Mouse (Mus musculus) thymus, adult 2 months (tissue): Measurements from ENCODE around the gene Pum1. TPM values are rescaled to one million over a fixed set of nuclear protein-coding genes. Genes with fewer than 3 reads are reported as not detected.

Source experiments
- DNase-seq: peaks from one replicate; pipeline ENCODE4 v3.0.0; 2021
- H3K27ac ChIP-seq: fragments of 200-500 bp; 2 replicates; pipeline ENCODE4 v1.5.1; 2012; ENCODE audit warnings: low read length, control low read depth; ENCODE audit not compliant: control insufficient read depth, insufficient read depth
- H3K27me3 ChIP-seq: fragments of 200-500 bp; 2 replicates; pipeline ENCODE4 v1.6.1; 2012; ENCODE audit warnings: mild to moderate bottlenecking, low read length, moderate library complexity, mixed read lengths; ENCODE audit not compliant: control insufficient read depth, insufficient read depth
- H3K36me3 ChIP-seq: fragments of 200-500 bp; 2 replicates; pipeline ENCODE4 v1.6.1; 2012; ENCODE audit warnings: mild to moderate bottlenecking, low read length, moderate library complexity; ENCODE audit not compliant: control insufficient read depth, insufficient read depth
- H3K4me1 ChIP-seq: fragments of 200-500 bp; replicated peaks from 2 replicates; pipeline ENCODE4 v1.6.1; 2012; ENCODE audit warnings: low read length; ENCODE audit not compliant: control insufficient read depth, insufficient read depth
- H3K4me3 ChIP-seq: fragments of 200-500 bp; 2 replicates; pipeline ENCODE4 v1.5.1; 2012; ENCODE audit warnings: mild to moderate bottlenecking, low read length, control low read depth, moderate library complexity; ENCODE audit not compliant: control insufficient read depth, insufficient read depth
- CTCF ChIP-seq: fragments of 200-500 bp; IDR thresholded peaks from 2 replicates; pipeline ENCODE4 v1.5.1; 2012; ENCODE audit warnings: mild to moderate bottlenecking, control low read depth, low read length, moderate library complexity, borderline replicate concordance; ENCODE audit not compliant: control insufficient read depth, poor library complexity, insufficient read depth; ENCODE audit errors: extremely low read depth
- POLR2A ChIP-seq: fragments of 200-500 bp; IDR thresholded peaks from 2 replicates; pipeline ENCODE4 v1.6.1; 2012; ENCODE audit warnings: mild to moderate bottlenecking, low read length, control low read depth, moderate library complexity; ENCODE audit not compliant: control insufficient read depth, poor library complexity, insufficient read depth; ENCODE audit errors: extremely low read depth
- WGBS: fragments of 180-500 bp; shearing (Covaris S2); methylation state at CpG from one replicate; pipeline ENCODE4 v1.1.7; 2018; 5-methylcytosine and 5-hydroxymethylcytosine counted together
- polyA plus RNA-seq: library from polyadenylated mRNA; depleted of rRNA; stranded (reverse); fragments of >200 nt; gene quantifications from 2 replicates; pipeline ENCODE4 v1.2.3, GENCODE M21; 2012

Gene Pum1
- polyA plus RNA-seq, 1 experiment, result 95.4 TPM

GRCm38 (mm10) chr4:130752591-130752990 lies 89.5 kb downstream of the Pum1 start:
- H3K36me3 ChIP-seq, result peaks cover 89% of the 10 kb centered on the region
- WGBS, result 95% methylated on average over 7 of the region's 7 CpGs
- DNase-seq, result no peak
- H3K4me1 ChIP-seq, result no peaks in the 10 kb centered on the region
- TF ChIP-seq POLR2A (no peak), CTCF (no peak)
- H3K27me3 ChIP-seq, result no peaks in the 10 kb centered on the region
- no peak overlapping the region for H3K27ac ChIP-seq
- no peak overlapping the region for H3K4me3 ChIP-seq

GRCm38 (mm10) chr4:130753755-130754154 lies 90.6 kb downstream of the Pum1 start:
- no peak for TF ChIP-seq CTCF
- no peak for TF ChIP-seq POLR2A

GRCm38 (mm10) chr4:130754776-130755175 lies 91.7 kb downstream of the Pum1 start:
- H3K27ac ChIP-seq, result no peak overlapping the region
- WGBS, result 82% methylated on average over 2 of the region's 2 CpGs
- DNase-seq, result no peak
- no peaks in the 10 kb centered on the region for H3K27me3 ChIP-seq
- no peak for TF ChIP-seq CTCF
- no peak for TF ChIP-seq POLR2A
- H3K4me1 ChIP-seq, result no peaks in the 10 kb centered on the region
- no peak overlapping the region for H3K4me3 ChIP-seq
- peaks cover 87% of the 10 kb centered on the region for H3K36me3 ChIP-seq

More at GRCm38 (mm10) chr4:130753755-130754154, 90.6 kb downstream of the Pum1 start:
- Histone ChIP-seq H3K36me3 (peaks cover 88% of the 10 kb centered on the region), H3K27me3 (no peaks in the 10 kb centered on the region), H3K4me1 (no peaks in the 10 kb centered on the region), H3K4me3 (no peak overlapping the region), H3K27ac (no peak overlapping the region)
- DNase-seq, result no peak
- WGBS, result 94% methylated on average over 5 of the region's 5 CpGs

- no peak for DNase-seq
- 91% methylated on average over 2 of the region's 2 CpGs for WGBS
- Histone ChIP-seq H3K27ac (no peak overlapping the region), H3K4me1 (no peaks in the 10 kb centered on the region), H3K27me3 (no peaks in the 10 kb centered on the region), H3K4me3 (no peak overlapping the region), H3K36me3 (peaks cover 71% of the 10 kb centered on the region)
- no peak for TF ChIP-seq CTCF
- TF ChIP-seq POLR2A, result no peak
These were observed 96.8 kb downstream of the Pum1 start for GRCm38 (mm10) chr4:130759875-130760274.

GRCm38 (mm10) chr4:130761809-130762208 lies 98.7 kb downstream of the Pum1 start:
- DNase-seq, result no peak
- Histone ChIP-seq H3K36me3 (peaks cover 79% of the 10 kb centered on the region), H3K27me3 (no peaks in the 10 kb centered on the region), H3K27ac (no peak overlapping the region), H3K4me3 (no peak overlapping the region), H3K4me1 (no peaks in the 10 kb centered on the region)
- TF ChIP-seq POLR2A (no peak), CTCF (no peak)
- WGBS, result 99% methylated on average over 5 of the region's 5 CpGs

GRCm38 (mm10) chr4:130765399-130766160 lies 102.5 kb downstream of the Pum1 start:
- WGBS, result 92% methylated on average over 7 of the region's 7 CpGs
- H3K36me3 ChIP-seq, result peaks cover 89% of the 10 kb centered on the region
- no peak for DNase-seq
- H3K4me1 ChIP-seq, result no peaks in the 10 kb centered on the region
- no peaks in the 10 kb centered on the region for H3K27me3 ChIP-seq
- no peak overlapping the region for H3K27ac ChIP-seq
- H3K4me3 ChIP-seq, result no peak overlapping the region
- TF ChIP-seq CTCF (no peak), POLR2A (no peak)

GRCm38 (mm10) chr4:130766387-130766786 lies 103.3 kb downstream of the Pum1 start:
- Histone ChIP-seq H3K27ac (no peak overlapping the region), H3K4me3 (no peak overlapping the region), H3K36me3 (peaks cover 92% of the 10 kb centered on the region), H3K27me3 (no peaks in the 10 kb centered on the region), H3K4me1 (no peaks in the 10 kb centered on the region)
- TF ChIP-seq CTCF, result no peak
- no peak for TF ChIP-seq POLR2A
- WGBS, result 94% methylated on average over 2 of the region's 2 CpGs
- DNase-seq, result no peak
